Mouse (Mus musculus) telencephalon, adult 2 months (tissue): Measurements from ENCODE around the gene Eftud2.

Source experiments
- DNase-seq: peaks from one replicate; pipeline ENCODE4 v3.0.0-alpha.2; 2011; ENCODE audit warnings: low read depth, low spot score

The Eftud2 gene

DNA sequence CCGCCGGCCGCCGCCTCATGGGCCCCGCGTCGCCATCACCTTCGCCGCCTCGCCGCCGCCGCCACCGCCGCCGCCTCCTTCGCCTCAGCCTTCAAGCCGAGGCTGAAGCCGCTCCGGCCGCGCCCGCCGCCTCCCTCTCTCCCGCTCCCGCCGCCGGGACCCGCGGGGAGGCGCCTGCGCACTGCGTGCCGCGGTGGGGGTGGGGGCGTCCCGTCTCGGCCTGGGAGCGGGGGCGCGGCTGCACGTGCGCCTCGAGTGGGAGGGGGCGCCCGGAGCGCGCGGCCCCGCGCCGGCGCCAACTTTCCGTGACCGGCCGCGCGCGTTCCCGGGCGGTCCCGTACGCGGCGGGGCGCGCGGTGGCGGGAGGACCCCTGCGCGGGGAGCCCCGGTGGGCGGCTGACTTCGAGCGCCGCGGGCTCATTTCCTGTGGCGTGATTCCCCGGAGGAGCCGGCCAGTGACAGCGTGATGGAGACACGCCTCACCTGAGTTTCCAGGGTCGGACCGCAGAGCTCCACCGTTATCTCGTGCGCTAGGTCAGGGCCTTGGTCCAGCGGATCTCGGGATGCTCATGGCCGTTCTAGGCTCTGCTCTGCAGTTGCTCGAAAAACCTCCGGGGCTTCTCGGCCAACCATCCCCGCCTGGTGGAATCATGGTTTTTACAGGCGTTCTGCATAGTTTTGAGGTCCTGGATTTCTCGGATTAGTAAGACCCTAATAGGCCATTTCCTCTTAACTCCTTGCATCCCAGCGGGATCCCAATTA is 61.6 kb downstream of the Eftud2 start, which contains the start of gene Gjc1:
TSS of gene Gjc1 (minus strand) at position 680 of the 762 bp plus-strand sequence.
- DNase-seq: no peak

DNA sequence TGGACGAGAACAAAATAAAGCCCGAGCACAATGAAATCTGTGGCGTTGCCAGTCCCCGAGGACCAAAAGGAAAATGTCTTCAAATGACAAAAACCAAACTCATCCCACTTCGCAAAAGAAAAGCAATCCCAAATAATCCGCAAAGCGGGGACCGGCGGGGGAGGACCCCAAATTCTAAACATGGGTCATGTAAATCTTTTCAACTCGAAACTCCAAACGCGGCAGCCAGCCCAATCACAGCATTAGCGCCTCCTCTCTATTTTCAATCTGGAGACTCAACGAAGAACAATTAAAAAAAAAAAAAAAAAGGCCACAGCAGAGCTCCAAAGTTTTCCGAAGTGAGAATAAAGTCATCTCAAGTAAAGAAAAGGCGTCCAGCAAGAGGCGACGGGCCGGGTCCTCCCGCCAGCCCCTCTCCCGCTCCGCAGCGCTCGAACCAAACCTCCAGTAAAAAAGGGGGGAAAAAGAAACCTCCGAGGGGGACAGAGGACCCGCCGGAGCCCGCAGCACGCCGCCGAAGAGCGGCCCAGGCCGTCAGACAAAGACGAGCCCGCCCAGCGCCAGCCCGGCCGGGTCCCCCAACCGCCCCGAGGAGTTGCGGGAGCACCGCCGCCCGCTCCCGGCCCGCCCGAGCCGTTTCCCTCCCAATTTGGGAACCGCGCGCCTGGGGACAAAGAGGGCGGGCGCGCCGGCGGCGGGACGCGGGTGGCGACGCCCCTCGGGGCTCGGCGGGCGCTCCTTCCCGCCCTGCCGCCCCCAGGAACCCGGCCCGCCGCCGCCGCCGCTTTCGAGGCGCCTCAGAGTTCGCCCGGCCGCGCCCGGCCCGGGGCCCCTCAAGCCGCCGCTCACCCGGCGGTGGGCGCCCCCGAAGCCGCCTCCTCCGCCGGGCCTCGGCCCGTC is 62.4 kb downstream of the Eftud2 start:
- no peak for DNase-seq

DNA sequence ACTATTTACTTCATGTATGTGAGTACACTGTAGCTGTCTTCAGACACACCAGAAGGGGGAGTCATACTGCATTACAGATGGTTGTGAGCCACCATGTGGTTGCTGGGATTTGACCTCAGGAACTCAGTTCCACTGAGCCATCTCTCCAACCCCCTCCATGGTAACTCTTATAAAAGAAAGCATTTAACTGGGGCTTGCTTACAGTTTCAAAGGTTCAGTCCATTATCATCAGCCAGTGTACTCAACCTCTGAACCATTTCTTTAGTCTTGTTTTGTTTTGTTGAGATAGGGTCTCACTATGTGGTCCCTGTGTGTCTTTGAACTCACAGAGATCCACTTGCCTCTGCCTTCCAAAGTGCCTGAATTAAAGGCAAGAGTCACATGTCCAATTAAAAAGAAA is 65.9 kb downstream of the Eftud2 start:
- DNase-seq: no peak

DNA sequence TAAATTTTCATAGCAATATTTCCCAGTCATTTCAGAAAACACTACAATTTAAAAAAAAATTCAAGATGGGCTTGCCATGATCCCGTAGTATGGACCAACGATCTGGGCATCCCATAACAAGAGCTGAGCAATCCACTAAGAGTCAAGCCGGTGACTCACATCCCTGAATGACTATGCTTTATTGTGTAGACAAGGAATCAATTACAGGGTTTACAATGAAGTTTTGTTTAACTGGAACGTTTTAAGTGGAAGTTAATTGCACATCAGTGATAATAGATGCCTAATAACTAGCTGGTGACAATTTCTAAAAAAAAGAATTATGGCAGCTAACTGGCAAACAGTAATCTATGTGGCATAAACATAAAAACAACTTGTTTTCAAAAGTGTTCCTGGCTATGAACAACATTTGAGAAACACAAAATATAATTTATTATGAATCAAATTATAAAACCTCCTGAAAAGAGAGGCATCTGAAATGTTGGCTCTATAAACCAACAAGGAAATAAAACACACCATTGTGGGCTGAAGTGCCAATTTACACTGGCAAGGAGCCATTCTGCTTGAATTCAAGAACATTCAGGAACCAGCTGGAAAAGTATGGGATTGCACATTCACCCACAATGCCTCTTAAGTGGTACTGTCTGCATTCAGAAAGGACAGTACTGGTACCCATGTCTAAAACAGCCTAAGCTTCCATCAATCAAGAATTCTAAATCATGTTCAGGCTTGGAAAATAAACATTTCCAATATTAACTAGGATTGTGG is 69.9 kb downstream of the Eftud2 start:
- DNase-seq: peak; percentile 40

DNA sequence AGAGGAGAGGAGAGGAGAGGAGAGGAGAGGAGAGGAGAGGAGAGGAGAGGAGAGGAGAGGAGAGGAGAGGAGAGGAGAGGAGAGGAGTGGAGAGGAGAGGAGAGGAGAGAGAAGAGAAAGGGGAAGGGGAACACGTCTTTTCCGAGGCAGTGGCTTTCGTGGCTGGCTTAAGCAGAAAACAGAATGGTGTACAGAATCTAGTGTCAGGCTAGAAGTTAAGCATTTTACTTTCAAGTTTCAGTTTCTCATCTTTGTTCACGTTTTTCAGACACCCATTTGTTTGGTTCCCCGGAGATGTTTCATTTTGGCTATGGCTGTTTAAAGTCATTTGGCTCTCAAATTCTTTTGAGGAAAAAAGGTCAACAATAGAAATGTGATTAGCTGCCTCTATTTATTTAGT is 72.5 kb downstream of the Eftud2 start:
- DNase-seq: no peak

DNA sequence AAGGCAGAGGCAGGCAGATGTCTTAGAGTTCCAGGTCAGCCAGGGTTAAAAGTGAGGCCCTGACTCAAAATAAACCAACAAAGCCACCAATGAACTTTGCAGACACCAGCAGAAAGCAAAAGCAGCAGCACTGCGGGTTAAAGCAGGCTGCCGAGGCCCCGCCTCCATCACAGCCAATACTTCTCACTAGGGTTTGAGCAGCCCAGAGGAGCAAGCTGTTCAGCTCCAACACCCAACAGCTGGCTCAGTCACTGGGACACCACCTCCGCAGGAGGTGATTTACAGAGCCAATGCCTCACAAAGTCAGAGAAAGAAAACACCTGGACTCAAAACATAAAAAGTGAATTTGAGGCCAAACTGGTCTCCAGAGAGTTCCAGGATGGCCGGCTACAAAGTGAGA is 77.3 kb downstream of the Eftud2 start:
- no peak for DNase-seq

DNA sequence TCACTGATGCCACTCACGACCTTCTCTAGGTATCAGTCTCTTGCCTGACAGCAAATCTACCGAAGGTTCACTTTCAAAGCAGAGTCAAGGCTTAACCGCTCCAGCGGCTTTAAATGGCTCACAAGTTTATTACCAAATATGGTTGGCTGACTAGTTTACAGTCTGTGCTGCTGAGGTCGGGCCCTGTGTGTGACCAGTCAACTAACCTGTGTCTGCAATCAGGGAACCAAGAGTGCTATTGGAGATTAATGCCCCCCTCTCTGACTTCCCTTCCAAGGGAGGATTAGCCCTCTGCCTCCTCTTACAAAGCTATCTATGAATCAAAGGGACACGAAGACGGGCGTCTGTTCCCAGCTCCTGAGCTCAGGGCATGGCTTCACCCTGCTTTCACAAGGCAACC is 86.6 kb downstream of the Eftud2 start:
- DNase-seq: no peak

DNA sequence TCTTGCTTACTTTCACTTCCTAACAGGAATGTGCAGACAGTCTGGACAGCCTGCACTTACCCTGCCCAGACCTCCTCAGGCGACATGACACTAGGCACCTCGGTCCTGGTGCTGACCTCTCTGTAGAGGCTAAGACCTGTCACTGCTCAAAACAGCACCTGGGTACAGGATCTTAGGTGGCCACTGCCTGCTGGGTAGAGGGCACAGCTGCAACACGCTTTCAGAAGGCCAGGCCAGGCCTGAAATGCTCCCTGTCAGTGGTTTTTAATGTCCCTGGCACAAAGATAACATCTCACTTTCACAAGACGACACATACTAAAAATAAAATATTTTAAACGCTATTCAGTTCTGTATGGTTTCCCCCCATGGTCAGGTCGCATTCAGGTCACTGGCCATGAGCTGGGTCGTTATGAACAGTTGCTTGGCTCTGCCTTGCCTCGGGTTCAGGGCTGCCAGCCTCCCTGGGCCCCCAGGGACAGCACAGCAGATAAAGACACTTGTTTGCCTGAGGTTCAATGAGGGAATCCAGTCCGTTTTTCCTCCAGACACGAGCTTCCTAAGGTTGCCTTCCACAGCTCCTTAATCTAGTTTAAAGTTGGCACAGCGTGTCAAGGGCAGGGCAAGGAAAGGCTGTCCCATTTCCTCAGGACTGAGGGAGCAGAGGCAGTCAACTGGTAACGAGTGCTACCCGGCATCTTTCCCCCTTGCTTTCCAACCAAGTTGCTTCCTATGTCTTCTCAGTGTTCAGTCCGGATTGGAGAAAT is 88.9 kb downstream of the Eftud2 start:
- no peak for DNase-seq
